Mouse (Mus musculus): ENCODE measurements around the gene Fxyd3.

DNA sequence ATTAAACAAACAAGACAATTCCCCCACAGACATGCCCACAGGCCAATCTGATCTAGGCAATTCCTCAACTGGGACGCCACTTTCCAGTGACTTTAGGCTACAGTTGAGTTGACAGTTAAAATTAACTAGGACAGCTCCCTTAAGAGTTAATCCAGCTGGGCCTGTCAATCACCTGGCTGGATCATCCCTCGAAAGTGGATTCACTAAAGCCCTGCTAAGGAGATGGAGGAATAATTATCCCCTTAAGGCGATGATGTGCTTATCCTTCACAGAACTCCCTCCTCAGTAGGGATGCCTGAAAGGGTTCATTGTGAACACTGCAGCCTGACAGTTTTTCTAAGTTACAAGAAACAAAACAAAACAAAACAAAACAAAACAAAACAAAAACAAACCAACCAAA lies 4.1 kb upstream of the Fxyd3 start:
- TF ChIP-seq POLR2A (IDR thresholded peaks at IDR 0.05; ENCODE audit: insufficient read depth, low read length) (no peak), CTCF (IDR thresholded peaks at IDR 0.05; ENCODE audit: low read depth, low read length) (no peak)

Measured in ES-Bruce4 (cell line).